Mouse (Mus musculus) heart, adult 11 months (tissue): ENCODE measurements around the gene Adgrl2.
A peak's percentile ranks its signal among the peaks of the same experiment; 100 is the strongest.

ENCODE experiments used
- DNase-seq: peaks from one replicate; pipeline ENCODE4 v3.0.0; 2022

Adgrl2 gene

GRCm38 (mm10) chr3:148971893-148972596 is 18.3 kb downstream of the Adgrl2 start:
- DNase-seq: peak; percentile 74

DNA sequence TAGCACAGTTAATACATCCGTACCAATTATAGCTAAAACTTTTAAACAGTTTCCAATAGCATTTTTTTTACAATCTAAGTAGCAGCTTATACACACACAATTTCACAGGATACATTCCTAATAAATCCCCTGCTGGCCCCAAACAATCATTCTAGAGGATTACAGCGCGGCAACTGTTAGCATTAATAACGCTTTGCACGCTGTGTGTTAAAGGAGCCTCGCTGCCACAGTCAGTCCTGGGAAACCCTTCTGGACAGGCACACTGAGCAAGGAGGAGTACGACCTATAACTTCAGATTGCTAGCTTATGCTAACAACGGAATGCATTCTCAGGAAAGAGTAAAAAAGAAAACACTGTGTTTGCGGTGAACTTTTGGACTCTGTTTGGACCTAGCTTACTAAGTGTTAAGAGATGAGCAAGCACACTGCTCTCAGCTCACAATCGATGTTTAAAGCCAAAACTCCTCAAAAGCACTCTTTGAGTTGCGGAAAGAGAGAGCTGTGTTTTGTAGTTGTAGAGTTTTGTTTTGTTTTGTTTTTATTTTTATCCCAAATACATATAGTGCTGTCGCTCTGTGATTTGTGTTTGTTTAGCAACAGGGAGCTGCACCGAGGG is 25.3 kb downstream of the Adgrl2 start:
- peak; percentile 57 for DNase-seq

GRCm38 (mm10) chr3:148963381-148964044 is 26.8 kb downstream of the Adgrl2 start:
- DNase-seq: peak; percentile 66

DNA sequence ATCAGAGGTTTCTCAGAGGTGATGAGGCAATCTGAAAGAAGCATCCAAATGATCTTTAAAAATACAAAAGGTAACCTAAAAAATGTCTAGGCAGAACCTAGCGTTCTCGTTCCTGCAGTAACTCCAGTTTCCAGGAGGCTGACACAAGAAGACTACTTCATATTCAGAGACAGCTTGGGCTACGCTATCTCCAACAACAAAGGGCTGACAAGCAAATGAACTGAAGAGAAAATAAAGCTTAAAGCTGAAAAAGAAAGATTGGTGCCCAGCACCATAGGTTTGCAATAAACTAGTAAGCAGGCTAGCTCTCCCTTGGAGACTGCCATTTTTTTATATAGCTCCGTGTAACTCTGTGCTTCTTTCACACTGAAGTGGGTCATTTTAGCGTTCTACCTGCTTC is 28.7 kb downstream of the Adgrl2 start:
- DNase-seq: peak; percentile 64

- peak; percentile 92 for DNase-seq
Observed at GRCm38 (mm10) chr3:148960751-148961289, 29.5 kb downstream of the Adgrl2 start.

DNA sequence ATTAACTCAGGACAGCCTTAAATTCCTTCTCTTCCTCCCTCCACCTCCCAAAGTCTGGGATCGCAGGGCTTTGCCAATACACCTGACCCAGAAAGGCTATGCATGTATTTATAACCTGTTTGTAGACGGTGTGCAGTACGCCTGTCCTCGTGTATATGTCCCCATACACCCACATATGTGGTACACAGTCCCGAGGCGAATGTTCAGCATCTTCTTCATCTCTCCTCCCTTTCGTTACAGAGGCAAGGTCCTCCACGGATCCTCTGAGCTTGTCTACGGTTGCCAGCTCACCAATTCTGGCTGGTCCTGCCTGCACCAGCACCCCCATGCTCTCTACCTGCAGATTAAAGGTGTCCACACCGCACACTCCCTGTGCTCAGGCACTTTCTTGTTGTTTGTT is 30.1 kb downstream of the Adgrl2 start:
- DNase-seq: peak; percentile 91

DNA sequence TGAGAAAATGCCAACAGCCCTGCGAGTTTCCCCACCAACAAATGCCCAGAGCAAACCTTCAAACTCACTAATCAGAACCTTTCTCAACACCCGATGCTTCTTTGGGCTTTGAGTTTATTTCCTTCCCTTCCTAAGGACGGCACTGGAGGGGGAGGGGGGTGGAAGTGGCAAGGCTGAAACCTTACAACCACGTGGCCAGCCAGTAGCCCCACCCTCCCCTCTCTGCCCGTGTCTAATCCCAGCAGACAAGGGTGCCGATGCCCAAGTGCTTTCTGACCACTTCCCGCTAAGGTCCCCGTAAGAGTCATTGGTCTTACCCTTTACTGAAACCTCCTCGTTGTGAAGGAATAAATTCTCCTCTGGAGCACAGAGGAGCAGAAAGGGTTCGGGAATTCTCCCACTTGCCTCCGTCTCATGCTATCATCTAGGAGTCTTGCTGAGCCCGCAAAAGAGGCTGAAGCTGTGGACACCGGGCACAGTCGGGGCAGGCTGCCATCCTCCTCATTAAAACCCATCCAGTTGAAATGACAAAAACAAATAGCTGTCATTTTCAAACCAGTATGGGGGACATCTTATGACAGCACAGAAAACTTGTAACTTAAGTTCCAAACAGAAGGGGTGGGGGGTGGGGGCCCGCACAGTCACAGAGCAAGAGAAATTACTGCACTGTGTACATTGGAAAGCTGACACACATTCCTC is 30.9 kb downstream of the Adgrl2 start:
- peak; percentile 96 for DNase-seq

DNA sequence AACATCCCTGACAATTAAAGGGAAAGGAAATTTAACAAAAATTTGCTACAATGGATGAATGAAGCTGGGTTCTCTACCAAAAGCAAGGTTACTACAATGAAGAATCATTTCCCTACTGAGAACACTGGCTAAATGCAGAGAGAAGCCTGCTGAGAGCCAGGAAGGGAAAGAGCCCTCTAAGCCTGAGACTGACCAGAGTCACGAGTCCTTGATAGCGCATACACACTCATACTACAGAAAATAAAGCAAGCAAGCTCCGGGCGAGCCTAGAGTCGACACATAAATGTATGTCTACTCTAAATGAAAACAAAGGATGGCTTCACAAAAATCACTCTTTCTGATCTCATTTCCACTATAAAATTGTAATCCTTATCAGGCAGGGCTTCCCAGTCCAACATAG is 31.6 kb downstream of the Adgrl2 start:
- peak; percentile 33 for DNase-seq

GRCm38 (mm10) chr3:148958185-148958584 is 32.2 kb downstream of the Adgrl2 start:
- DNase-seq: peak; percentile 85

DNA sequence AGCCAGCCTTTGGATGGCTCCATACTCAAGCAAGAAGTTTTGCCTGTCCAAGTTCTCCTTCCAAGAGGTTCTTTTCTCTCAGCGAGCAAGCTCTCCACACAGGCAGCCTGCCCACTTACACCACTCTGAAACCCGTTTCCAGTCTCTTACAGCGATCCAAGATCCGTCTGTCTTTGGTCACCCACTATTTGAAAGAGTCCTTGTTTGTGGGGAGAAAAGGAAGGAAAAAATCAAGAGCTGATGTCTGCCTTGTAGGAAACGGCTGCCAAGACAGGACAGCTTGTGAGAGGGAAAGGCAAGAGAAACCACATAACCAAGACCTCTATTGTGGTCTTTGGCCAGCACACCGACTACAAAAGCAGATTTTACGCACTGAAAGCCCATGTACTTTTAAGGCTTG is 33.5 kb downstream of the Adgrl2 start:
- peak; percentile 78 for DNase-seq

DNA sequence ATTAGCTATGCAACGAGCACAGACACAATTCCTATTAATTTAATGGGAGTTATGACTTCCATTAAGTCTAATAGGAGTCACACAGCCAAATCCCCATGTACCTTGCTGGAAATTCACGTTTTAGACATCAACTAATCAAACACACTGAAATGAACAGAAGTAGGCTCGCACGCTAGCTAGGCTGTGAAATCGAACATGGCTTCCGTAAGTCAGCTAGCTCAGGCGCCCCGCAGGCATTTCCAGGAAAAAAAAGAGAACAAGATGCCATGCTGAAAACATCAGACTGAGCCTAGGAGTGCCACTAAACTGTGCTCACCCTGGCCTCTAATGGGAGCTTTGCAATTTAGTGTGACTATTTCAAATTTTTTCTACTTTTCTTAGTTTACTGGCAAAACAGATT is 40.6 kb downstream of the Adgrl2 start:
- no peak for DNase-seq

- DNase-seq: no peak
Observed at GRCm38 (mm10) chr3:148947805-148948405, 42.5 kb downstream of the Adgrl2 start.

GRCm38 (mm10) chr3:148947266-148947665 is 43.1 kb downstream of the Adgrl2 start:
- no peak for DNase-seq

DNA sequence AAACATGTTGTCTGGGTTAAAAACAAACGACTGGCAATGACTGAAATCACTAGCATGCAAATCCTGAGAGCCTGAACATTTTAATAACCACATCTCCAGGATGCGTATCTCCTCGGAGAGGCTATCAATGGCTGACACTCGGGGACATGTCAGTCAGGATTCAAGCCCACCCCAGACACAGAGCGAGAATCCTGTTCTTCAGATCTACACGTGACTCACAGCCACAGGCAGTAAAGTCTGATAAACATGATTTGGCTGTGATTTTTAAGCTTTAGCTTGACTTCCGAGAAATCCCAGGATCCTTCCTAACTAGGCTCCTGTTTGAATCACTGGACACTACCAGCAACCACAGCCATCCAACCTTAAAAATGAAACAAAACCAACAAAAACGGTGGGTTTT is 44.8 kb downstream of the Adgrl2 start:
- DNase-seq: no peak

- DNase-seq: peak; percentile 72
Observed at GRCm38 (mm10) chr3:148939457-148939856, 50.9 kb downstream of the Adgrl2 start.

- DNase-seq: no peak
Observed at GRCm38 (mm10) chr3:148935056-148935455, 55.3 kb downstream of the Adgrl2 start.

DNA sequence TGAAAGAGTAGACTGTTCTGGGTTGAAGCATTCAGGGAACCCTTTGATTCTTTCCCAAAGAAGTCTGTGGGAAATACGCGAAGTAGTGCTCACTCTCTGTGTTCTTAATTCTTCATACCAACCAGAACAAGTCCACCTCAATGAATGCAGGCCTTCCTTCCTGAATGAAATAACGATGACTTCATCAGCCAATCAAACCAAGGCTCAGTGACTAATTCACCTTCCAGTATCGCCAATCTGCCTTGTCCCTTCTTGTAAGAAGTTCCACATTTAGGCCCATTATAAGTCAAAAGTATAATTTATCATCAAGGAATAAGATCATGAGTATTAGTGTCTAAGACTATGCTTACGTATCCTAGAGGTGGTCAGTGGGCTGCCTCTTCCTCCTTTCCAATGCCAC is 56.1 kb downstream of the Adgrl2 start:
- DNase-seq: peak; percentile 22

DNA sequence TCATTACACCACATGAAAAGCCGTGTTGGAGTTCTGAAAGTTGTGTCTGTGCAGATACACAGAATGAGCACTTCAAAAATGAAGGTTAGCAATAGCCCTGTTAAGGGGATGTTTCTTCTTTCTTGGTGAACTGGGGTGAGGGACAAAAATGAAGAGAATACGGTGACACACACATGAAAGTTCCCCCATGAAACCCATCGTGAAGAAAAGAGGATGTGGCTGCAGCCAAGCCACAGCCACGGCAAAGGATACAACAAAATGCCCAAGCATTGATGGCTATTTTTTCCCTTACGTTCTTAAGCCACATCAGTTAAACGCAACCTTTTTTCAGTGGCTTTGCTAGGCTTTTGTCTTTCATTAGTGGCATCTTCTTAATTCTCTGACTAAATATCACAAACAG is 57.2 kb downstream of the Adgrl2 start:
- peak; percentile 5 for DNase-seq

- DNase-seq: peak; percentile 69
Observed at GRCm38 (mm10) chr3:148930913-148931312, 59.4 kb downstream of the Adgrl2 start.

GRCm38 (mm10) chr3:148926330-148926729 is 64.0 kb downstream of the Adgrl2 start:
- DNase-seq: no peak

DNA sequence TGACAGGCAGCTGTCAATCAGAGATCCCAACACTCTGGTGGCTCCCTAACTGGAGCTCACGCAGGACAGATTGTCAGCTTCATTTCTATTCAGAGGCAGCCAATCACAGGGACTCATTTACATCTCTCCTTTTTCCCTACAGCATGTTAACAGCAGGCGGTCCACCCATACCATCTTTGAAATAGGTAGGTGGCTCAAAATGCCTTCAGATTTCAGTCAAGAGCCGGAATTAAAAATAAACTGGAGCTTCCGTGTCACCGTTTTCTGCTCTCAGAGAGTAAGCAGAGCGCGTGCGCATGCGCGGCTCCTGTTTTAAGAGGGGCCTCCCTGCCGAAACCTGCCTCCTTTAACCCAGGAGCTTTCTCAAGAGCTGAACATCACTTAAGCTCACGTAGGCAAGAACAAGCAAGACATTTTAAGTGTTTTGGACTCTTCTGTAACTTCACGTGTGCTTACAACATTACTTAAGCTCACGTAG is 67.7 kb downstream of the Adgrl2 start:
- peak; percentile 88 for DNase-seq

DNA sequence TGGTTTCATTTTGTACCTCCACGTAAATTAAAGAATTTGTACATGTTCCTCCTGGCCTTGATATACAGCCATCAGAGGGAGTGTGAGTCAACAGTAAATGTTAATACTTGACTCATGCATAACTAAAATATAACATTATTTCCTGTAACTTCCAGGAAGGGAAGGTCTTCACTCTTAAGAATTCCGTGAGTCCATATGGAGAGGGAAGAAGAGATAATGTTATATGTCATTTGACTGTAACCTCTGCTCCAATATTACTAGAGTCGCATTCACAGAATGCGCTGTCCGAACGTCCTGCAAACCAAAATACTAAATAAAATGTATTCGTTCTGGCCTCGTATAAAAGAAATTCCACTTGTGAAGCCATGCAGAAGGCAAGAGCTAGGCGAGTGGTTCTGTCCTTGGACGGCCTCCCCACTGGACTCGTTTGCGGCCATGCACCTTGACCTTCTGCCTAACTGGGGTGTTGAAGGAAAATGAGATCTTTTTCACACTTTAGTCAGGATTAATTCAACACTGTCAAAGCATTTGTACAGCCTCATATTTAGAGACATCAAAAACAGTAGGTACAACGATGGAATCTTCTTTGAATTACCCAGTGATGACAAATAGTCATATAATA is 68.3 kb downstream of the Adgrl2 start:
- no peak for DNase-seq
